Mouse (Mus musculus) pancreas, adult 10 weeks (tissue): ENCODE results near the gene Pknox2. TPM values are rescaled to one million over a fixed set of nuclear protein-coding genes. Genes with fewer than 3 reads are reported as not detected.

ENCODE experiments used
- polyA plus RNA-seq: library from polyadenylated mRNA; stranded (reverse); fragments of 350-450 nt; fragmentation: Illumina TruSeq; extraction: RNeasy Lipid Tissue Mini Kit (QIAGEN cat#74804); gene quantifications from one replicate; pipeline ENCODE4 v1.2.3, GENCODE M21; 2015; ENCODE audit warnings: low read depth, low replicate concordance; ENCODE audit not compliant: insufficient read depth

Gene Pknox2
- 1.8 TPM for polyA plus RNA-seq

GRCm38 (mm10) chr9:37147359-37147685, at the start of gene Pknox2:
Pknox2 (minus strand) TSS chr9:37147407.

Other genes with a start within 250 kb of the Pknox2 start
- gene Tmem218, start 60.8 kb upstream of the Pknox2 start, polyA plus RNA-seq, result 1.8 TPM
- 0.46 TPM for gene Slc37a2, start 108.3 kb upstream of the Pknox2 start, polyA plus RNA-seq
- gene Ccdc15, start 201.0 kb upstream of the Pknox2 start, polyA plus RNA-seq, result 0.61 TPM
- not detected for gene Hepacam, start 219.9 kb upstream of the Pknox2 start, polyA plus RNA-seq